In the genomic region with DNA sequence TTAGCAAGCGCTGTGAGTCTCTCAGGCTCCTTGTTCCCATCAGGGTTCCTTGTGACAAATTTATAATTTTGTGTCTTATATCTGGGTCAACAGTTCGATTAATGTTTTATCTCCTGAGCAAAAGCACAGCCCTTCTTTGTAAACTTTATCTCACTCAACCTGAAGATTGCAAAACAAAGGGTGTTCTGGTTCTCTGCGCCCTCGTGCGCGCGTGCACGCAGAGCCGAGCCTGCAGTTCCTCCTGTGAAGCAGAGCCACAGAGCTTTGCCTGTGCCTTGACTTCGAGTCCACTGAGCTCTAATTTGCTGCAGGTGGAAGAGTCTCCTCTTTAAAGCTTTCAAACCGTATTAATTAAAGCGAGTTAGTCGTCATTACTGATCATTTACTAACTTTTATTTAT, we compare ENCODE assay signal across 22 mouse cellular contexts.
"Had no signal": no experiment of that assay in that cellular context is flagged by ENCODE, and none has a peak within 500 bp of the region (broad histone marks: within the 10 kb centered on the region; RNA-seq: fewer than 3 reads in every experiment).

No protein-coding gene starts in this region.

- ATAC-seq: lung, postnatal 0 days; midbrain, embryonic 16.5 days had no signal

- H3K4me1 ChIP-seq: liver, embryonic 15.5 days; megakaryocyte, embryonic 14.5 days; midbrain, embryonic 12.5 days had no signal

- H3K9ac ChIP-seq: liver, embryonic 15.5 days; lung, embryonic 15.5 days; midbrain, embryonic 12.5 days; neural tube, embryonic 13.5 days; neural tube, embryonic 15.5 days had no signal

- H3K27ac ChIP-seq: liver, embryonic 15.5 days; lung, embryonic 15.5 days; macrophage; midbrain, embryonic 12.5 days; neural tube, embryonic 13.5 days; neural tube, embryonic 15.5 days had no signal

- H3K27me3 ChIP-seq: liver, embryonic 15.5 days; megakaryocyte, embryonic 14.5 days; midbrain, embryonic 12.5 days; neural tube, embryonic 13.5 days; neural tube, embryonic 15.5 days had no signal

- H3K36me3 ChIP-seq: liver, embryonic 15.5 days; lung, embryonic 15.5 days; midbrain, embryonic 12.5 days; neural tube, embryonic 13.5 days; neural tube, embryonic 15.5 days had no signal

- H3K4me3 ChIP-seq: liver, embryonic 15.5 days; lung, embryonic 15.5 days; megakaryocyte, embryonic 14.5 days; midbrain, embryonic 12.5 days; myocyte; neural tube, embryonic 13.5 days; neural tube, embryonic 15.5 days had no signal

- H3K9me3 ChIP-seq: liver, embryonic 15.5 days; lung, embryonic 15.5 days; megakaryocyte, embryonic 14.5 days; midbrain, embryonic 12.5 days; neural tube, embryonic 13.5 days; neural tube, embryonic 15.5 days had no signal

- DNase-seq: lung, adult 2 months; lung, postnatal 14 days; lung, postnatal 36 days; midbrain, embryonic 14.5 days; retina, postnatal 1 day; right cerebral cortex, adult 18-20 months; right cerebral cortex, postnatal 25 days; right cerebral cortex, postnatal 4 days; spleen, adult 18-20 months; thymus, adult 2 months; thymus, postnatal 25 days; thymus, postnatal 4 days had no signal

- H3K4me2 ChIP-seq: liver, embryonic 15.5 days; lung, embryonic 15.5 days; midbrain, embryonic 12.5 days; neural tube, embryonic 13.5 days; neural tube, embryonic 15.5 days had no signal
